Mouse (Mus musculus): ENCODE data around the gene Ttf1. TPM values are rescaled to one million over a fixed set of nuclear protein-coding genes. Genes with fewer than 3 reads are reported as not detected.
"Not testable (repeated sequence)": the region's sequence is repeated elsewhere in the genome, so short reads cannot be mapped to it uniquely, and the experiment has no call there.

The Ttf1 gene
- polyA plus RNA-seq, 1 experiment from 2014 or later = 13.8 TPM

GRCm38 (mm10) chr2:29074676-29075075 is 14.6 kb downstream of the Ttf1 start:
- 95% methylated on average over 7 of the region's 7 CpGs for WGBS
- H3K4me3 ChIP-seq = no peak overlapping the region
- ATAC-seq (ENCODE audit: low FRiP score, low read depth) = no peak
- no peak overlapping the region for H3K4me2 ChIP-seq (replicated peaks)
- H3K27ac ChIP-seq (replicated peaks) = no peak overlapping the region
- H3K27me3 ChIP-seq = no peaks in the 10 kb centered on the region
- no peaks in the 10 kb centered on the region for H3K4me1 ChIP-seq
- peaks cover 89% of the 10 kb centered on the region for H3K36me3 ChIP-seq
- H3K9me3 ChIP-seq = no peaks in the 10 kb centered on the region
- H3K9ac ChIP-seq (replicated peaks) = no peak overlapping the region

DNA sequence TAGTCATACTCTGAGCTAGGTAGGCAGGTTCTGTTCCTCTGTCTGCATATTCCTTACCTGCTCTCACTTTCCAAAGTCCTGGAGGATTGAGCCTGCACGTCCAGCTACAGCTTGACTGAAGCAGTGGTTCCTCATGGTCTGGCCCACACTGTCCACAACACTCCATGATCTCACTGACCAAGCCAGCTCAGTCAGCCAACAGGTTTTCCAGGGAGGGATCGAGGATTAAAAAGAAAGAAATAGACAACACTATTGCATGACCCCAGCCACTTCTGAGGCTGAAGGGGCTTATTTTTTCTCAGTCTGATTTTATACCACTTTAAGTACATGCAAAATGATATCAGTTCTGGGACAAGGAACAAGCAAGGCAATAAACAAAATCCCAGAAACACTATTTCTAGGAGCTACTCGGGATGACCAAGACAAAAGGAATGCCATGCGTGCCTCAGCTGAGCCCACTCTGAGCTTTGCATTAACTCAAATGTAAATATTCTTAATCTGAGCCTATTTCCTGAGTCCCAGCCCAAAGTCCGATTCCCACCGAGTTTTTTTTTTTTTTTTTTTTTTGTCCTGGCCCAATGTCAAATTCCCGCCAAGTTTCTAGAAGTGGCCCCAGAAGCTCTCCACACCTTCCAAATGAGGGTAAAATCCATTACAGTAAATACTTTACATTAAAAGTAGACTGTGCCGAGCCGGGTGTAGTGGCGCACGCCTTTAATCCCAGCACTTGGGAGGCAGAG is 15.4 kb downstream of the Ttf1 start:
- no peaks in the 10 kb centered on the region for H3K4me1 ChIP-seq
- ATAC-seq (ENCODE audit: low FRiP score, low read depth) = no peak
- H3K27ac ChIP-seq (replicated peaks) = no peak overlapping the region
- H3K9me3 ChIP-seq = no peaks in the 10 kb centered on the region
- no peak overlapping the region for H3K4me2 ChIP-seq (replicated peaks)
- 92% methylated on average over 11 of the region's 11 CpGs for WGBS
- no peaks in the 10 kb centered on the region for H3K27me3 ChIP-seq
- H3K36me3 ChIP-seq = peaks cover 90% of the 10 kb centered on the region
- no peak overlapping the region for H3K9ac ChIP-seq (replicated peaks)
- H3K4me3 ChIP-seq = no peak overlapping the region

DNA sequence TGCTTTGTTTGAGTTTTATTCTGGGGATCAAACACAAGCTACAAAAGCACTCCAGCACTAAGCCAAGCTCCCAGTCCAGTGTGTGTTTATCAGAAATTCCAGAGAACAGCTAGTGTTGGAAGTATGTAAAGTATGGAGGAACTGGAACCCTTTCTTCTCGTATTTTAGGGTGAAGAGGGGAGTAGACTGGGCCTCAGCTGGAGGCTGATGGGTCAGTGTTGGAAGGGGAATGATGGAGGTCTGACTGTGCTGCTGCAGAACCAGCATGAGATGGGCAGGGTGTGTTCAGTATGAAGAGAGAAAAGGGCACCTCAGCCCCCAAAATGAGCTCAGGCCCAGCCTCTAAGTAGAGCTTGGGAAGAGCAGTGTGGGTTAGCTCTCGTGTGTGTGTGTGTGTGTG is 16.2 kb downstream of the Ttf1 start:
- H3K36me3 ChIP-seq = peaks cover 90% of the 10 kb centered on the region
- H3K27me3 ChIP-seq = no peaks in the 10 kb centered on the region
- no peaks in the 10 kb centered on the region for H3K4me1 ChIP-seq
- no peaks in the 10 kb centered on the region for H3K9me3 ChIP-seq
- ATAC-seq (ENCODE audit: low FRiP score, low read depth) = no peak
- no peak overlapping the region for H3K9ac ChIP-seq (replicated peaks)
- H3K27ac ChIP-seq (replicated peaks) = no peak overlapping the region
- H3K4me2 ChIP-seq (replicated peaks) = no peak overlapping the region
- H3K4me3 ChIP-seq = no peak overlapping the region
- 90% methylated on average over 2 of the region's 2 CpGs for WGBS

DNA sequence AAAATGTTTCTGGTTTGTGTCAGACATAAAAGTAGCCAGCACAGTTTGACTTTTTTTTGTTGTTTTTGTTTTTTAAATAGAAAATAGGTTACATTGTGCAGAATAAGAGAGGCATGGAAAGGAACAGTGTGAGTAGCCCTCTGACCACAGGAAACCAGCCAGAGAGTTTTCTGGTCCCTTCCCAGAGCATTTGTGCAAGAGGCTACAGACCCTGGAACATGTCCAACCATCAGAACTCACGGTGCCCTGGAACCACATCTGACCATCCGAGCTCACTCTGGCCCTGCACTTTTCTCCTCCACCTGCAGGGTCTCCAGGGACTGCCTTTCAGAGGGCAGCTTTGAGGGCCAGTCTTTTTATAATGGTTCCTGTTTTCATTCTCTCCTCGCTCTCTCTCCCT is 21.9 kb downstream of the Ttf1 start:
- Histone ChIP-seq H3K27ac (replicated peaks) (no peak overlapping the region), H3K9ac (replicated peaks) (no peak overlapping the region), H3K4me3 (no peak overlapping the region), H3K9me3 (no peaks in the 10 kb centered on the region), H3K4me2 (replicated peaks) (no peak overlapping the region), H3K4me1 (no peaks in the 10 kb centered on the region), H3K27me3 (no peaks in the 10 kb centered on the region), H3K36me3 (peaks cover 91% of the 10 kb centered on the region)
- ATAC-seq (ENCODE audit: low FRiP score, low read depth) = no peak
- 86% methylated on average over 3 of the region's 3 CpGs for WGBS

- H3K4me2 ChIP-seq (replicated peaks) = no peak overlapping the region
- no peak overlapping the region for H3K27ac ChIP-seq (replicated peaks)
- peaks cover 60% of the 10 kb centered on the region for H3K36me3 ChIP-seq
- H3K9ac ChIP-seq (replicated peaks) = no peak overlapping the region
- 97% methylated on average over 7 of the region's 7 CpGs for WGBS
- H3K4me1 ChIP-seq = no peaks in the 10 kb centered on the region
- H3K9me3 ChIP-seq = no peaks in the 10 kb centered on the region
- H3K27me3 ChIP-seq = no peaks in the 10 kb centered on the region
- ATAC-seq (ENCODE audit: low FRiP score, low read depth) = no peak
- no peak overlapping the region for H3K4me3 ChIP-seq
Observed at GRCm38 (mm10) chr2:29086026-29086425, 26.0 kb downstream of the Ttf1 start.

GRCm38 (mm10) chr2:29089276-29089675 is 29.2 kb downstream of the Ttf1 start:
- 82% methylated on average over 6 of the region's 6 CpGs for WGBS
- not testable (repeated sequence) for H3K4me1 ChIP-seq; H3K4me3 ChIP-seq; ATAC-seq (ENCODE audit: low FRiP score, low read depth); H3K9ac ChIP-seq (replicated peaks); H3K4me2 ChIP-seq (replicated peaks); H3K27me3 ChIP-seq; H3K27ac ChIP-seq (replicated peaks); H3K9me3 ChIP-seq
- peaks cover 28% of the 10 kb centered on the region for H3K36me3 ChIP-seq

DNA sequence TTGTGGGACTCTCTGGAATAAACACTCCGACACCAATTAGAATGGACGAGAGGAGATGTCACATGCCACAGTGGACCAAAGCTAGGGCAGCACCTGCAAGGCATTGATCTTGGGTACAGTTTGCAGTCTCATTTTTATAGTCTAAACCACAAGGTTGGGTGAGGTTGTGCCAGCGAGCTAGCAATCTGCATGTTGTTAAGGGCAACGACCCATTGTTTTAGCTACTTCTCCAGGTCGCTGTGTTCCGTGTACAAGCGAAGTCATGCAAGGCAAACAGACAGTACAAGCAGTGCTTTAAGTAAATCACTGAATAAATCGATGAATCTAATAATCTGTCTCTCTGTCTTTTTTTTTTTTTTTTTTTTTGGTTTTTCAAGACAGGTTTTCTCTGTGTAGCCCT is 35.6 kb downstream of the Ttf1 start:
- Histone ChIP-seq H3K36me3 (no peaks in the 10 kb centered on the region), H3K4me3 (no peak overlapping the region), H3K9me3 (no peaks in the 10 kb centered on the region), H3K27ac (replicated peaks) (no peak overlapping the region), H3K9ac (replicated peaks) (no peak overlapping the region), H3K4me2 (replicated peaks) (no peak overlapping the region), H3K4me1 (0 out of 2 replicates have a peak, but pooled peaks cover 3% of the 10 kb centered on the region), H3K27me3 (no peaks in the 10 kb centered on the region)
- ATAC-seq (ENCODE audit: low FRiP score, low read depth) = no peak
- whole genome bisulfite sequencing = 95% methylated on average over 8 of the region's 8 CpGs

DNA sequence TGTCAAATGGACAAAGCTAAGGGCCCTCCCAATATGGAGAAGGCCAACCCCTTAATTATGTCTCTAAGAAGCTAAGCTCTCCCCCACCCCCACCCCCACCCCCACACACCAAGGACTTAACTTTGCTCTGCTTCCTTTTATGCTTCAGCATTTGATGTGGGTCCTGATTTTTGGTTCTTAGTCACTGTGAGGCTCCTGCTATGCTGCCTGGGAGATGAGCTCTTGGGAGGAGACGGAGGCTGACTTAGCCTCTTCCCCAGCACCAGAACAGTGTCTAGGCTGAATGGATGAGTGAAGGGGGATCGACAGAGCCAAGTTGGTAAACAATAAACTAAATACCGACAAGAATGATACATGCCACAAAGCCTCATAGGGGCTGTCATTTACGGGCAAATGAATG is 36.7 kb downstream of the Ttf1 start:
- Histone ChIP-seq H3K4me1 (0 out of 2 replicates have a peak, but pooled peaks cover 3% of the 10 kb centered on the region), H3K27me3 (no peaks in the 10 kb centered on the region), H3K4me3 (no peak overlapping the region), H3K27ac (replicated peaks) (no peak overlapping the region), H3K36me3 (no peaks in the 10 kb centered on the region), H3K9ac (replicated peaks) (no peak overlapping the region), H3K9me3 (no peaks in the 10 kb centered on the region), H3K4me2 (replicated peaks) (no peak overlapping the region)
- WGBS = 44% methylated on average over 4 of the region's 4 CpGs
- no peak for ATAC-seq (ENCODE audit: low FRiP score, low read depth)

GRCm38 (mm10) chr2:29097465-29097864 is 37.4 kb downstream of the Ttf1 start:
- H3K9me3 ChIP-seq = no peaks in the 10 kb centered on the region
- no peaks in the 10 kb centered on the region for H3K27me3 ChIP-seq
- H3K4me2 ChIP-seq (replicated peaks) = no peak overlapping the region
- H3K36me3 ChIP-seq = no peaks in the 10 kb centered on the region
- no peak for ATAC-seq (ENCODE audit: low FRiP score, low read depth)
- 80% methylated on average over 3 of the region's 3 CpGs for WGBS
- 0 out of 2 replicates have a peak, but pooled peaks cover 3% of the 10 kb centered on the region for H3K4me1 ChIP-seq
- H3K27ac ChIP-seq (replicated peaks) = no peak overlapping the region
- H3K9ac ChIP-seq (replicated peaks) = no peak overlapping the region
- H3K4me3 ChIP-seq = no peak overlapping the region

DNA sequence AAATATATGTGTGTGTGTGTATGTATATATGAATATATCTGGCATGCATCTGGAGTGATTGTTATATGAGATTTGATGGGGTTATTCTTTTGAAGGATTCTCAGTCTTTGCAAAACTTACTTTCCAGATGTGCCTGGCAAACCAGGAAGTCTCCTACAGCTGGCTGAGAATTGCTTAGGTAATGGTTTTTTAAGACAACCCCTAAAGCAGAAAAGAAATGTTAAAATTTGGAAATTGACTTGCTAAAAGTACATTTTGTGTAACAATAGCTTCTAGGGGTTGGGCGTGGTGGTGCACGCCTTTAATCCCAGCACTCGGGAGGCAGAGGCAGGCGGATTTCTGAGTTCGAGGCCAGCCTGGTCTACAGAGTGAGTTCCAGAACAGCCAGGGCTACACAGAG is 37.9 kb downstream of the Ttf1 start:
- 97% methylated on average over 5 of the region's 5 CpGs for WGBS
- H3K36me3 ChIP-seq; H3K9me3 ChIP-seq; H3K27me3 ChIP-seq; ATAC-seq (ENCODE audit: low FRiP score, low read depth); H3K4me3 ChIP-seq; H3K27ac ChIP-seq (replicated peaks); H3K4me2 ChIP-seq (replicated peaks); H3K9ac ChIP-seq (replicated peaks); H3K4me1 ChIP-seq: not testable (repeated sequence)

- no peak overlapping the region for H3K4me3 ChIP-seq
- no peak overlapping the region for H3K4me2 ChIP-seq (replicated peaks)
- H3K27ac ChIP-seq (replicated peaks) = no peak overlapping the region
- H3K36me3 ChIP-seq = no peaks in the 10 kb centered on the region
- ATAC-seq (ENCODE audit: low FRiP score, low read depth) = no peak
- 83% methylated on average over 8 of the region's 8 CpGs for WGBS
- H3K27me3 ChIP-seq = no peaks in the 10 kb centered on the region
- no peaks in the 10 kb centered on the region for H3K9me3 ChIP-seq
- 0 out of 2 replicates have a peak, but pooled peaks cover 3% of the 10 kb centered on the region for H3K4me1 ChIP-seq
- no peak overlapping the region for H3K9ac ChIP-seq (replicated peaks)
Observed at GRCm38 (mm10) chr2:29098786-29099185, 38.7 kb downstream of the Ttf1 start.

- 92% methylated on average over 13 of the region's 14 CpGs for WGBS
- 0 out of 2 replicates have a peak, but pooled peaks cover 3% of the 10 kb centered on the region for H3K4me1 ChIP-seq
- H3K27me3 ChIP-seq = no peaks in the 10 kb centered on the region
- H3K9me3 ChIP-seq = no peaks in the 10 kb centered on the region
- no peak overlapping the region for H3K4me2 ChIP-seq (replicated peaks)
- ATAC-seq (ENCODE audit: low FRiP score, low read depth) = no peak
- no peaks in the 10 kb centered on the region for H3K36me3 ChIP-seq
- no peak overlapping the region for H3K27ac ChIP-seq (replicated peaks)
- H3K4me3 ChIP-seq = no peak overlapping the region
- no peak overlapping the region for H3K9ac ChIP-seq (replicated peaks)
Observed at GRCm38 (mm10) chr2:29099646-29100045, 39.6 kb downstream of the Ttf1 start.

All from midbrain, embryonic 12.5 days (tissue).